Mouse (Mus musculus) cerebellum, adult 8-10 months (tissue): ENCODE results near the gene Trpm3.

ENCODE experiments used
- DNase-seq: peaks from one replicate; pipeline ENCODE4 v3.0.0; 2022

The Trpm3 gene

GRCm38 (mm10) chr19:22656466-22657215 is 517.8 kb downstream of the Trpm3 start:
- DNase-seq: peak; percentile 44

DNA sequence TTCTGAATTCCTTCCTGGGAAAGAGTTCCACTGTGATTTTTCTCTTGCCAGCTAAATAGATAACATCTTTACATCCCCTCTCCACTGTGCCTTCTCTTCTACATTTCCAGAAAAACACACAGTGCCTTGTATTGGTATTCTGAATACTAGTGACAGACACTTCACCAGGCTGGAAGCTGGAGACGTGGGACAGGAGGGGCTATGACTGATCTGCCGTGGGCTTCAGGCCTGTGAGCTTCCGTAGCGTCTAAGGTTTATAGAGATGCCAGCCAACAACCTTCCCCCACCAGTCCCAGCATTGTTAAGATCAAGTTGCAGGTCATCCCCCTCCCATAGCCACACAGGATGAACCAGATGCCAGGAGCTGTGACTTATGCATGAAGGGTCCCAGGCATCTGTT is 518.4 kb downstream of the Trpm3 start:
- no peak for DNase-seq

GRCm38 (mm10) chr19:22665401-22665800 is 526.6 kb downstream of the Trpm3 start:
- no peak for DNase-seq

DNA sequence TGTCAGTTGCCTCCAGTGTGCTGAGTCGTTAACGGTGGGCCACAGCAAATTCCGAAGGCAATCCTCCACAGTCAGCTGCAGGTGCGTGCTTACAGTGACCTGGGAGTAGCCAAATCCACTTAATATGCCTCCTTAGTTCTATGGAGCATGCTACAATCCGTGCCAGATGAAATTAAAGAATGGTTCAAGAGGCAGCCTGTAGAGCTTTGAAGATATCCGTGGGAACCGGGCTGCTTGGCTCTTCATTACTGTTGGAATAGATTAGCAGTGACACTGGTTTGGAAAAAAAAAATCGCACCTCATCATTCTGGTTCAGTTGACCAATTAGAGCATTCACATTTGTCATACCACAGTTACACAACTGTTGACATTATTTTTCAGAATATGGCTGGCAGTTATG is 531.4 kb downstream of the Trpm3 start:
- peak; percentile 32 for DNase-seq

DNA sequence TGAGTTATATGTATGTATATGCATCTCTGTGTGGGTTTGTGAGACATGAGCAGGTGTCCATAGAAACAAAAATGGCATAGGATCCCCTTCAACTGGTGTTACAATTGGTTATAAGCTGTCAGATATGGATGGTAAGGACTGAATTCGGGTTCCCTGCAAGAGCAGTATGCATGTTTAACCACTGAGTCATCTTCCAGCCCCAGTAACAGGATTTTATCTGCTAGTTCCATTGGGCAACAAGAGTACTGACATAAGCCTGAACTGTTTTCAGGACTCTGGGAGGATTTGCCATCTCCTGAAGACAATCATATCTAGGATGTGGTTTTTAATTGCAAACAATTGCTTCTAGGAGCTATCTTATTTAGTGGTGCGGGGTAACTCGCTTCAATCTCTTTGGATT is 534.0 kb downstream of the Trpm3 start:
- DNase-seq: no peak

GRCm38 (mm10) chr19:22676206-22676605 is 537.4 kb downstream of the Trpm3 start:
- peak; percentile 38 for DNase-seq

- DNase-seq: no peak
These were observed 543.4 kb downstream of the Trpm3 start for GRCm38 (mm10) chr19:22682238-22682637.

- DNase-seq: no peak
These were observed 553.1 kb downstream of the Trpm3 start for GRCm38 (mm10) chr19:22691995-22692394.

GRCm38 (mm10) chr19:22692553-22692952 is 553.7 kb downstream of the Trpm3 start:
- DNase-seq: no peak

GRCm38 (mm10) chr19:22692956-22693355 is 554.1 kb downstream of the Trpm3 start:
- no peak for DNase-seq

DNA sequence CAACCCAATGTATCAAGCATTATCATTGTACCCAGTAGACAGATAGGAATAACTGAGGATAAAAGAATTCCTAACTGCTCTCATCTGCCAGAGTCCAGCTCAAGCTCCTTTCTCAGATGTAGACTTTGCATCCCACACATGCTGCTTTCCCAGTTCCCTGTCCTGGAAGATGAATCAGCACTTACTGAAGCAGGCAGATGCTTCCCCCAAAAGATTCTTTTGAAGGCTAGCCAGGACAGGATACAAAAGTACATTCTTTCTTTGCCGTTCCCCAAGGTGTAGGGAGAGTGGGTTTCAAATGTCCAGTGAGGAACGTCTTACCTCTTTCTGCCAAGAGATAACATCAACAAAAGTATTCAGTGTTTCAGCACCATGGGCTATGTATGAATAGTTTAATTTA is 556.6 kb downstream of the Trpm3 start:
- no peak for DNase-seq

GRCm38 (mm10) chr19:22698737-22699136 is 559.9 kb downstream of the Trpm3 start:
- DNase-seq: no peak

- no peak for DNase-seq
These were observed 562.2 kb downstream of the Trpm3 start for GRCm38 (mm10) chr19:22700871-22701651.

DNA sequence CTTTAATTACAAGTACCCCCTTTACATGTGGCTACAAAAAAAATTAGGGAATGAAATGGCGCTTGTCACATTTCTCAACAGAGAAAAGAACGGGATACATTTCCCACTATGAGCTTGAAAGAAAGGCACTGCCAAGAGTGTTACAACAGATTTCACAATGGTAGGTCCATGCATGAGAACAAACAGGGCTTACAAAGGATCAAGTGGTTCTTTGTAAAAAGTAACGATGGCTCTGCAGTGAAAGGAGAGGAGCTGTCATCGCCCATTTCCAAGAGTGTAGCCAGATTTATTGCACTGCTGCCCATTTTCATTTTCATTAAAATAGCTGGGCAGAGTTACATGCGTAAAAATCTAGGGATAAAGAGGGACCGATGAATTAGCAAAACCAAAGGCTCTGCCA is 565.0 kb downstream of the Trpm3 start:
- DNase-seq: no peak

DNA sequence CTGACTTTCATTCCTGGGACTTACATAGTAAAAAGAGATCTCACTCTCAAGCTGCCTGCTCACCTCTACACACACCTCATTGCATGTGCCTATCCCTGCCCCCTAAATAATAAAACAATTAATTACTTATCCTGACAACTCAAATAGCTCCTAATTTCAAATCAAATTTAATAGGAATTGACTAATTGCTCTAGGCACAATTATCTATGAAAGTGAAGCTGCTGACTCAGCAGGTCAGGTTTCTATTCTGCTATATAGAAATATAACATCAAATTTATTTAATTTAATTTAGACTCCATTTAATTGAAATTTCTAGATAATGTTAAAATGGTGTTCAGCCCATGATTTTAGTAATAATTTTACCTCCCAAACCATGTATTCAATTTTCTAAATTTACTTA is 566.6 kb downstream of the Trpm3 start:
- DNase-seq: no peak

DNA sequence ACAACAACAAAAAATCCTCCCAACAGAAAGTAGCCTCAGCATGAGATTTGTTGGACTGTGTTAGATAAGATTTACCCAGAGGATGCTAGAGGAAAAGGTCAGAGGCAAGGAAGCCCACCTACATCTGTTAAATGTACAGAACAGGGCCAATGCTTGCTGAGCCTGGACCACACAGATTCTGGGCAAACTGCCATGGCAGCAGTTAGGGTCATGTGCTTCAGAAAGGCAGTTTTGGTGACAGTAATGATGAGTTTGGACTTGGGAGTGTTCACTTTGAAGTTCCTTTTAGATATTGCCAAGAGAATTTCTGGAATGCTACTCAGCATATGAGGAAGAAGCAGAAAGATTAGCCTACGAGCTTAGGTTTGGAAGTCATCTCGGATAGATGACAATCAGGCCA is 580.2 kb downstream of the Trpm3 start:
- peak; percentile 31 for DNase-seq

DNA sequence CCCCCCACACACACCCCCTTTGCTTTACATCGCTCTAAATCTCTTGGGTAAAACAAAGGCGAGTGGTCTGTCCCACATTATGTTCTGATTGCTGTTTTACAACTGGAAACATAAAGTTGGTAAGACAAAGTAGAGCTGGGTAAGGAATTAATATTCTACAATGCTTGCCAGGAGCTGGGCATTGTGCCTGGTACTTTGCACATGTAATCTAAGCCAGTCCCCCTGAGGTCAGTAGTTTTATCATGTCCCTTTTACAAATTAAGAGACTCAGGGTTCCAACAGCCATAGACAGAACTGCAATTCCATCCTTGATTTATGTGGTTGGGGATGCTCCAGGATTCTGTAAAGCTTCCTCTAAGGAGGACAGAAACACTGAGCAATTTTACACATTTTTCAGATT is 591.0 kb downstream of the Trpm3 start:
- no peak for DNase-seq

DNA sequence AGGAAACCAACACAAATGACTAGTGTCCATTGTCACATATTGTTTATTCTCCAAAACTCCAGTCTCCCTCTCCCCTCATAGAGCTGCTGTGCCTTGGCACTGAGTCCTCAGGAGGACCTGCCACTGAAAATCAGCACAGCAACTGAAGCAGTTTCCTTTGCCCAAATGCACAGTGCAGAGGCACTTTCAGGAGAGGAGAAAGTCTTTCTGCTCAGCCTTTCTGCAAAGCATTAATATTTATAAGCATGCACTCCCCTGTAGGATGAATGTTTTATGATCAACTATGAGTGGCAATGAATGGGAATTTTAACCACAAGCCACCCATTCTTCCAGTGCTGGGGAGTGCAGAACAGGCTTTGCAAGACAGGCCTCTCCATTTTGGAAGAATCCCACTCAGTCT is 592.1 kb downstream of the Trpm3 start:
- DNase-seq: no peak

DNA sequence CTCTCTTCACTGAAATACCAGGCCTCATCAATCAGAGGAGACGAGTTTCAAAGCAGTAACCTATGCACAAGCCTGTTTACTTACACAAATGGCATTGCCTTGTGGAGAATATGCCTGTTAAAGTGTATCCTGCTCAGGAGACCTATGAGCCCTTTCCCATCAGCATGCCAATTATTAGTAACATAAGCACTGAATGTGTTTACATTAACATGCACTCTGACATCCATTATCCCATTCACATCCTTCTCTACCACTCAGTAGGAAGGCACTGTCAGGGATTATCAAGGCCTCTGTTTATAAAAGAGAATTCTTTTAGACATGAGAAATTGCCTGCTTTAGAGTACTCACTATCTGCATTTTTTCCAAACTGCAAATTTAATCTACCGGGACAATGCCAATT is 598.0 kb downstream of the Trpm3 start:
- no peak for DNase-seq

DNA sequence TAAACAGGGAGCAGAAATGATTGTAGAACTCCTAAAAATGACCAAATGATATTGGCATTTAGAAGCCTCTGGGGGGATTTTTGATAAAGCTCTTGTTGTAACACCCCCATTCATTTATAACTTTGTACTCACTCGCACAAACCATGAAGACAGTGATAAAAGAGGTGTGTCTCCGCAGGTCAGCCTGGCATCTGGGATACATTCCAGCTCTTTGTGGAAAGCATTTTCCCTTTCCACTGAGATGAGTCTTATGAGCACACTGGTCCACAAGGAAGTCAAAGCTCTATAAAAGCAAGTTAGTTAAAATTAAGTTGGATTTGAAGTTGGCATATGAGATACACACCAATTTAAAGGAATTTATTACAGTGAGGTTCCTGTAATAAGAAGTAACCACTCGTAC is 600.4 kb downstream of the Trpm3 start:
- DNase-seq: no peak

GRCm38 (mm10) chr19:22753311-22753809 is 614.5 kb downstream of the Trpm3 start:
- DNase-seq: peak; percentile 85

DNA sequence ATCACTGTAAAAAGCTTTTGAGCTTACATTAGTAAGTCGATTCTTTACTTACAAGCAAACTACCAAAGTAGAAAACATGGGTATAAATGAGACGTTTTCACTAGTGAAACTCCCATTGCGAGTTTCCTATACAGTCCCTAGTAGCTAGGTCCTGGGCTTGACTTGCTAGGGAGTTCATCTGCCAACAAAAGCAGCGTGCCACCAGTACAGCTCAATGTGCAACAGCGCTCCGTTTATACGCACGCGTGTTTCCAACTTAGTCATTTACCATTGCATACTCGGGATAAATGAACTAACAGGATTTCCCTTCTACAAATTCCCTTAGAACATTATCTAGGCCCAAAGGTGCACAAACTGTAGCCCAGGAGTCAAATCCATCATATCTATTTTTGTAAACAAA is 615.2 kb downstream of the Trpm3 start:
- peak; percentile 47 for DNase-seq

DNA sequence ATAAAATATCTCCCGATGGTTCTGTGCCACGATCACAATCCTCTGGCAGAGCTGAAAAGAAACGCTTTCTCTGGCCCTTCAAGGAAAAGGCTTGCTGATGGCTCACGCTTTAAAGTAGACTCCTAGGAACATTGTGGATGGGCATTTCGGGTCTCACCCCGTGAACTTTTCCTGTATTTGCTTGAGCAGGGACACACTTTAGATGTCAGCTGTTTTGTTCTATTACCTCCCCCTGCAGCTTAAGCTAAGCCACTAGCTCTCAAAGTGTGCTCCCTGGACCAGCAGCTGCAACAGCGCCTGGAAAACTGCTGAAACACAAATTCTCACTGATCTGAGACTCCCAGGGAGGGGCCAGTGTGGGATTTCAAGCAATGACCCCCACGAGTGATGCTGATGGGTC is 615.7 kb downstream of the Trpm3 start:
- no peak for DNase-seq

- DNase-seq: no peak
These were observed 619.6 kb downstream of the Trpm3 start for GRCm38 (mm10) chr19:22758496-22758895.
